Mouse (Mus musculus): ENCODE measurements around the gene Hfe. TPM values are rescaled to one million over a fixed set of nuclear protein-coding genes. Genes with fewer than 3 reads are reported as not detected.
"Not testable (repeated sequence)": the region's sequence is repeated elsewhere in the genome, so short reads cannot be mapped to it uniquely, and the experiment has no call there.

Hfe gene
- polyA plus RNA-seq, 1 experiment from 2014 or later = 3.7 TPM

DNA sequence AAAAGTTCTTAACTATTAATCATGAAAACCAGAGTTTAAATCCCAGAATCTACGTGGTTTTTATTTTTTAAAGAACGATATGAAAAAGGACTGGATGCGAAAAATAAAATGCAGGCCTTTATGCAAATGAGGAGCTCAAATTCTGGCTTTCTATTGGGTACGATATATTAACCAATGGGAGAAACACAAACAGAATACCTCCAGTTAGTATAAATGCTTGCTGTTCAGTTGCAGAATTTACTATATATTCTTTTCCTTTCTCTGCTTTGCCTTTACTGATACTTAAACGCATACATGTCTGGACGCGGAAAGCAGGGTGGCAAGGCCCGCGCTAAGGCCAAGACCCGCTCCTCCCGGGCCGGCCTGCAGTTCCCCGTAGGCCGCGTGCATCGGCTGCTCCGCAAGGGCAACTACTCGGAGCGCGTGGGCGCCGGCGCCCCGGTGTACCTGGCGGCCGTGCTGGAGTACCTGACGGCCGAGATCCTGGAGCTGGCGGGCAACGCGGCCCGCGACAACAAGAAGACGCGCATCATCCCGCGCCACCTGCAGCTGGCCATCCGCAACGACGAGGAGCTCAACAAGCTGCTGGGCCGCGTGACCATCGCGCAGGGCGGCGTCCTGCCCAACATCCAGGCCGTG lies 40.3 kb upstream of the Hfe start, which contains the start of gene Hist1h2ab:
Gene Hist1h2ab (plus strand): TSS at position 288 of the 639 bp plus-strand sequence.
- peak within 1 kb of the TSS; percentile 93 for H3K27ac ChIP-seq (replicated peaks)
- peak within 1 kb of the TSS; percentile 81 for H3K4me2 ChIP-seq
- H3K27me3 ChIP-seq (replicated peaks); H3K9me3 ChIP-seq (replicated peaks); H3K36me3 ChIP-seq: not testable (repeated sequence)
- WGBS = 2% methylated on average over 28 of the region's 47 CpGs
- peak within 1 kb of the TSS; percentile 52 for H3K9ac ChIP-seq (replicated peaks)
- peaks cover 19% of the 10 kb centered on the region for H3K4me1 ChIP-seq
- H3K4me3 ChIP-seq (replicated peaks) = peak within 1 kb of the TSS; percentile 46
- ATAC-seq (ENCODE audit: low FRiP score) = peak; percentile 65

DNA sequence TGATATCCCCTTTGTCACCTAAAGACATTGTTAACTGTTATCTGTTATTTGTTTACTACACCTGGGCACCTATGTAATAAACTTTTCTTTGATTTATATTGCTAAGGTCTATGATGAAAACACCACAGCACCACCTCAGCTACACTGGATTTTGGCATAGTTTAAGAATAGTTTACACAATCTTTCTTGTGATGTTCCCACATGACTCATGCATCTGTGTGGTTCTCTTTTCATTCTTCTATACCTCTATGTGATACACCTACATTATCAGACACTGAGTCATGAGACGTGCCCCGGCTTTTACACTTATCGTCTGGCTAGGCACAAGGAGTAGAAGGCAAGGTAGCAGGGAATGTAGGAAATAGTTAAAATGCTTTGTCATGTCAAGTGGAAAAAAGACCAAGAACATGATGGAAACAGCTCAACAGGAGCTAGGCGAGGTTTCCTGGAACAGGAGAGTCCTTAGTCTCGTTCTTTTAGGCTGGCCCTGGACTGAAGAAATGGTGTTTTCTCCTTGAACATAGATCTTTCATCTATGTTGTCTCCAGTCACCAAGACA lies 39.0 kb upstream of the Hfe start:
- 89% methylated on average over 5 of the region's 5 CpGs for WGBS
- Histone ChIP-seq H3K36me3 (no peaks in the 10 kb centered on the region), H3K27me3 (replicated peaks) (no peaks in the 10 kb centered on the region), H3K9ac (replicated peaks) (no peak overlapping the region), H3K4me3 (replicated peaks) (no peak overlapping the region), H3K9me3 (replicated peaks) (no peaks in the 10 kb centered on the region), H3K27ac (replicated peaks) (peak overlapping the region; percentile 65; the same call in 1 of the 2 replicates), H3K4me1 (peaks cover 25% of the 10 kb centered on the region), H3K4me2 (no peak overlapping the region)
- ATAC-seq (ENCODE audit: low FRiP score) = no peak

DNA sequence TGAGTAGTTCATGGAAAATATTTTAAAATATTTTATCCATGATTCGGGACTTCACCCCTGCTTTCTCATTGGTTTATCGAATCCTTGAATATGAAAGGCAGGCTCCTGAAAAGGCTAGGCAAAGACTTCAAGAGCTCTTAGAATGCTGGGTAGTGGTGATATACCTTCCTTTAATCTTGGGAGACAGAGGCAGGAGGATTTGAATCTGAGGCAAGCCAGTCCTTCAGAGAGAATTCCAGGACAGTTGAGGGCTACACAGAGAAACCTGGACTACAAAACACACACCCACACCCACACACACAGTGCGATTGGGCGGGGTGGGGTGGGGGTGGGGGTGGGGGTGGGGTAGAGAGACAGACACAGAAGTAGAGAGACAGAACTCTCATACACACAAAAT lies 37.2 kb upstream of the Hfe start:
- 2% methylated on average over 4 of the region's 4 CpGs for WGBS
- H3K27me3 ChIP-seq (replicated peaks) = no peaks in the 10 kb centered on the region
- no peak for ATAC-seq (ENCODE audit: low FRiP score)
- peaks cover 25% of the 10 kb centered on the region for H3K4me1 ChIP-seq
- no peak overlapping the region for H3K4me2 ChIP-seq
- H3K27ac ChIP-seq (replicated peaks) = no peak overlapping the region
- H3K9me3 ChIP-seq (replicated peaks) = no peaks in the 10 kb centered on the region
- no peaks in the 10 kb centered on the region for H3K36me3 ChIP-seq
- no peak overlapping the region for H3K9ac ChIP-seq (replicated peaks)
- no peak overlapping the region for H3K4me3 ChIP-seq (replicated peaks)

DNA sequence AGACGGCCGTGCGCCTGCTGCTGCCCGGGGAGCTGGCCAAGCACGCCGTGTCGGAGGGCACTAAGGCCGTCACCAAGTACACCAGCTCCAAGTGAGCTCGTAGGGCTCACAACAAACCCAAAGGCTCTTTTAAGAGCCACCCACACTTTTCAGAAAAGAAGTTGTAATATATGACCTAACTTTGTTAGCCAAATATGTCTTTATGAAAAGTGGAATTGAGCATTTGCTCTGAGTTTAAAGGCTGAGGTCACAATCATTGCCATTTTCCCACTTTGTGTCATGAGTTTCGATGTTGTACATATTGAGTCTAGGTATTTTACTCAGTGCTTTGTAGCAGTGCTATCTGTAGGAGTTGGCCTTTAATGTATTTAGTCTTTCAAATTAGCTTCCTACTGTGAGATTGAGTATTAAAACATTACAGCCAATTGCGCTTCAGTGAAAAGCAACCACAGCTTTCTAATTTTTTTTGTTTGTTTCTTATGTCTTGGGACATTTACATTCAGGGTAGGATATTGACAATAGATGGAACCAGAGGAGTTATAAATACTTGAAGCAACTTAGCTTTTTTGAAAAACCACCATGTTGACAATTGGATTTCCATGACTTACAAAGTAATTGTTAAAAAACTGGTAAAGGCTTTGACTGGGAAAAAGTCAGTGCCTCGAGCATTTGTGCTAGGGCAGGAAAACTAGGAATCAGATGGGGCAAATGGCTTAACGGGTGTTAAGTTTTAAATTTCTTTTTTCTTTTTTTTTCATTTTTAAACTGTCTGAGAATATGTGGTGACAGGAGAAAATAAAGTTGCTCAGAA lies 36.6 kb upstream of the Hfe start:
- Histone ChIP-seq H3K36me3 (no peaks in the 10 kb centered on the region), H3K27ac (replicated peaks) (peak overlapping the region; percentile 96), H3K9me3 (replicated peaks) (no peaks in the 10 kb centered on the region), H3K27me3 (replicated peaks) (no peaks in the 10 kb centered on the region), H3K4me1 (peaks cover 22% of the 10 kb centered on the region), H3K4me2 (peak overlapping the region; percentile 81), H3K4me3 (replicated peaks) (peak overlapping the region; percentile 46), H3K9ac (replicated peaks) (0 out of 2 replicates have a peak overlapping the region, but pooled peaks have one; percentile 29)
- WGBS = 3% methylated on average over 10 of the region's 13 CpGs
- peak; percentile 16; the same call in 1 of the 2 replicates for ATAC-seq (ENCODE audit: low FRiP score)

DNA sequence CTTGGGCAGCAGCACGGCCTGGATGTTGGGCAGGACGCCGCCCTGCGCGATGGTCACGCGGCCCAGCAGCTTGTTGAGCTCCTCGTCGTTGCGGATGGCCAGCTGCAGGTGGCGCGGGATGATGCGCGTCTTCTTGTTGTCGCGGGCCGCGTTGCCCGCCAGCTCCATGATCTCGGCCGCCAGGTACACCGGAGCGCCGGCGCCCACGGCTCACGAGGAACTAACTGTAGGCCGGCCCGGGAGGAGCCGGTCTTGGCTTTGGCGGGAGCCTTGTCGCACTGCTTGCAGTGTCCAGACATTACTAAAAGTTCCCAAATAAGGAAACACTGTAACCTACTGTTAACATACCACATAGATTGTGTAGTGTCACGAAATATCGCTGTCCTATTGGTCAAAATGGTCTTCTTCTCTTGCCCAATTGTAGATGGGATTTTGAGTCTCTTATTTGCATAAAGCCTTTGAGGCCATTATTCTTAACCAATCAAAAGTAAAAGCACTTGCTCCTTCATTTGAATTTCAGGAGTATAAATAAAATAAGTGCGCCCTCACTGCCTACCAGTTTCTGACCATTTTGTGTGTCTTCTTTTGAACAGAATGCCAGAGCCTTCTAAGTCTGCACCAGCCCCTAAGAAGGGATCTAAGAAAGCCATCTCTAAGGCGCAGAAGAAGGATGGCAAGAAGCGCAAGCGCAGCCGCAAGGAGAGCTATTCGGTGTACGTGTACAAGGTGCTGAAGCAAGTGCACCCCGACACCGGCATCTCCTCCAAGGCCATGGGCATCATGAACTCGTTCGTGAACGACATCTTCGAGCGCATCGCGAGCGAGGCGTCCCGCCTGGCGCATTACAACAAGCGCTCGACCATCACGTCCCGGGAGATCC lies 35.8 kb upstream of the Hfe start, which contains the start of gene Hist1h2bb:
Gene Hist1h2bb (plus strand): TSS at position 534 of the 880 bp plus-strand sequence.
- H3K36me3 ChIP-seq; H3K9me3 ChIP-seq (replicated peaks); H3K27me3 ChIP-seq (replicated peaks): not testable (repeated sequence)
- Histone ChIP-seq H3K9ac (replicated peaks) (peak within 1 kb of the TSS; percentile 51), H3K4me1 (peaks cover 18% of the 10 kb centered on the region), H3K27ac (replicated peaks) (peak within 1 kb of the TSS; percentile 96), H3K4me3 (replicated peaks) (peak within 1 kb of the TSS; percentile 46), H3K4me2 (peak within 1 kb of the TSS; percentile 81)
- WGBS = under 1% methylated on average over 42 of the region's 58 CpGs
- peak; percentile 93 for ATAC-seq (ENCODE audit: low FRiP score)

DNA sequence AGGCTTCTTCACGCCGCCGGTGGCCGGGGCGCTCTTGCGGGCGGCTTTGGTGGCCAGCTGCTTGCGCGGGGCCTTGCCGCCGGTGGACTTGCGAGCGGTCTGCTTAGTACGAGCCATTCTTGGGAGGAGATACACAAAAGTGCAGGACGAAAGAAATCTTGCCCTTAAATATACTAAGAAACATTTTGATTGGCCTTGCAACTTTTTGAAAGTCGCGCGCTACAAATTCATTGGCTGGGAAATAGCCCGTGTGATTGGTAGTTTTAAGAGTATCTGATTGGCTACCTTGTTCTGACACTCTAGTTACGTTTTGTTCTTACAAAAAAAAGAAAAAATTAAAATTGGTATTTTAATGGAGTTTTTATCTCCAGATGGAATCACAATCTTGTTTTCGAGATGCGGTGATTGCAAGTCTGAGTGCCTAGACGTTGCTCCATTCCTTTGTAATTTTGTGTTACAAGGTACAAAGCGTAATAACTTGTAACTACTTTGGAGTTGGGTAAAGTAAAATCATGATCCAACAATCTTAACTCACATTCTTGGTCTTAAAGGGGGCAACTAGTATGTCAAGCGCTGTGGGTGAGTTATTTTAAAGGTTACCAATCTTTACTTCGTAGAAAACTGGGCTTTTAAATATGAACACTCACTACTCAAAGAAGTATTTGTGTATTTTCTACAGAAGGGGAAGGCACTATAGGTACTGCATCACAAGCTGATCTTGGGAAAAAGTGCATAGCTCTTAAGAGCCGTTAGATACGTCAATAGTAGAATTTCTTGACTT lies 34.9 kb upstream of the Hfe start, which contains the start of gene Hist1h3c:
Gene Hist1h3c (minus strand): TSS at position 222 of the 781 bp plus-strand sequence.
- Histone ChIP-seq H3K9me3 (replicated peaks) (no peaks in the 10 kb centered on the region), H3K4me3 (replicated peaks) (peak within 1 kb of the TSS; percentile 46), H3K4me1 (peaks cover 16% of the 10 kb centered on the region), H3K27me3 (replicated peaks) (no peaks in the 10 kb centered on the region), H3K4me2 (peak within 1 kb of the TSS; percentile 81), H3K9ac (replicated peaks) (peak within 1 kb of the TSS; percentile 51), H3K27ac (replicated peaks) (peak within 1 kb of the TSS; percentile 96), H3K36me3 (no peaks in the 10 kb centered on the region)
- WGBS = 1% methylated on average over 27 of the region's 28 CpGs
- ATAC-seq (ENCODE audit: low FRiP score) = peak; percentile 81

DNA sequence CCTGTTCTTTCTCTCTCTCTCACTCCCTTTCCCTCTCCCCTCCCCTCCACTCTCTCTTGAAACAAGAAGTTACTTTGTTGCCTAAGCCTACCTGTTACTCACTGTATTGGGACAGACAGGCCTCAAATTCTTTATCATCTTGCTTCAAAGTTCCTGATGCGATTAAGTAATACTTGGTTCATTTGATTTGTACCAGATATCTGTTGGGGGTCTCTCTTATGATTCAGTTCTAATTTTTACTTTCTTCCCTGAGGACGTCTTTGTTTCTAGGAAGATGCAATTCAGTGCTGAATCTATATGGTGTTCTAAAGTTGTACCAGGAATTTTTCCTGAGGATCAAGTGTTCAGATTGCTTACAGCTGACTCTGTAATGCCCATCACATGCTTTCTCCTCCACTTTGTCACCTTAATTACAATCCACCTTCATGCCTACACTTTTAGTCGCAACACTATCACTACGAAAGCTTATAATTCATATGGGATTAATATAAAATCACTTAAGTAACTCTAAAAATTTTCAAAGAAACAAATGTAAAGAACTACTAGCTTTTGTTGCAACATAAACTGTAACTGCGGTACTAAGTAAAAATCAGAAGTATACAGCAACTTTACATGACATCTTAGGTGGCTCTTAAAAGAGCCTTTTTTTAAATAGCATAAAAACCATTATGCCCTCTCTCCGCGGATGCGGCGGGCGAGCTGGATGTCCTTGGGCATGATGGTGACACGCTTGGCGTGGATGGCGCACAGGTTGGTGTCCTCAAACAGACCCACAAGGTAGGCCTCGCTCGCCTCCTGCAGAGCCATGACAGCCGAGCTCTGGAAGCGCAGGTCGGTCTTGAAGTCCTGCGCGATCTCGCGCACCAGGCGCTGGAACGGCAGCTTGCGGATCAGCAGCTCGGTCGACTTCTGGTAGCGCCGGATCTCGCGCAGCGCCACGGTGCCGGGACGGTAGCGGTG lies 34.0 kb upstream of the Hfe start:
- peak overlapping the region; percentile 81 for H3K4me2 ChIP-seq
- H3K27me3 ChIP-seq (replicated peaks) = no peaks in the 10 kb centered on the region

DNA sequence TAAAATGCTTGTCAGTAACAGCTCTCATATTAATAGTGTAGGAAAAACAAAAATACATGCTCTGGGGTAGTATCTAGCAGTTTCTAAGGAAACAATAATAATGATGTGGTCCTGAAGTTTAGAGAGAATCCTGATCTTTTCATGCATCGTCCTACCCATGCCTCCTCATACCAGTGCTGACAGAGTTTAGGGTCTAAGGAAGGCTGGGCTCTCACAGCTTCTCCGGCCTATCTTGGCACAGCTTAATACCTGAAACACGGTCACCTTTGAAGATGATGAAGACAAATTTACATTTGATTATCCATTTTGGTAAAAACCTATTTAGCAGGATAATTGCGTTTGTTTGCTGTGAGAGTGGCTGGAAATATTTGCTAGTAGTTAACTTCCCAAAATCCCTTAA lies 33.3 kb upstream of the Hfe start:
- Histone ChIP-seq H3K4me2 (no peak overlapping the region), H3K4me1 (peaks cover 31% of the 10 kb centered on the region), H3K27ac (replicated peaks) (no peak overlapping the region), H3K27me3 (replicated peaks) (no peaks in the 10 kb centered on the region), H3K4me3 (replicated peaks) (no peak overlapping the region), H3K9me3 (replicated peaks) (no peaks in the 10 kb centered on the region), H3K36me3 (no peaks in the 10 kb centered on the region), H3K9ac (replicated peaks) (no peak overlapping the region)
- ATAC-seq (ENCODE audit: low FRiP score) = no peak
- WGBS = 52% methylated on average over 4 of the region's 4 CpGs

More for the DNA sequence above, 34.0 kb upstream of the Hfe start:
- WGBS = 1% methylated on average over 23 of the region's 36 CpGs
- no peaks in the 10 kb centered on the region for H3K36me3 ChIP-seq
- H3K4me1 ChIP-seq = peaks cover 23% of the 10 kb centered on the region
- no peaks in the 10 kb centered on the region for H3K9me3 ChIP-seq (replicated peaks)
- H3K9ac ChIP-seq (replicated peaks) = no peak overlapping the region
- ATAC-seq (ENCODE audit: low FRiP score) = no peak
- H3K27ac ChIP-seq (replicated peaks) = no peak overlapping the region
- peak overlapping the region; percentile 46 for H3K4me3 ChIP-seq (replicated peaks)

DNA sequence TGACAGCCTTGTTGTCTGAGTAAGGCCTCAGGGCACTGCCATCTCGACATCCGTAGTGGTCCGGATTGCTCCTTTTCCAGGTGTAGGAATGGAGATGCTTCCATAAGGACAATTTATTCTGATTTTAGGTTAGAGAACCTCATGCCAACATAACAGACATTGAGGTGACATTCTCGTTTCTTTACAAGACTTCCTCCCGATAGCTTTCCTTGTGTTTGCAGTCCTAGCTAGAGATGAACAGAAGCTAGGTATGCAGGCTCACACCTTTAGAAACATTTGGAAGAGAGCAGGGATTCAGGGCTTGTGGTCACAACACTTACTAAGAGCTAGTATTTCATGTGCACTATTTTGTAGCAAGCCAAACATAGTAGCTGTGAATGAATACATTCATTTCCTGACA lies 32.6 kb upstream of the Hfe start:
- no peak for ATAC-seq (ENCODE audit: low FRiP score)
- Histone ChIP-seq H3K4me3 (replicated peaks) (no peak overlapping the region), H3K9me3 (replicated peaks) (no peaks in the 10 kb centered on the region), H3K9ac (replicated peaks) (no peak overlapping the region; the same call in 1 of the 2 replicates), H3K4me2 (no peak overlapping the region), H3K36me3 (no peaks in the 10 kb centered on the region), H3K27ac (replicated peaks) (no peak overlapping the region), H3K27me3 (replicated peaks) (no peaks in the 10 kb centered on the region), H3K4me1 (peaks cover 32% of the 10 kb centered on the region)
- WGBS = 84% methylated on average over 5 of the region's 5 CpGs

DNA sequence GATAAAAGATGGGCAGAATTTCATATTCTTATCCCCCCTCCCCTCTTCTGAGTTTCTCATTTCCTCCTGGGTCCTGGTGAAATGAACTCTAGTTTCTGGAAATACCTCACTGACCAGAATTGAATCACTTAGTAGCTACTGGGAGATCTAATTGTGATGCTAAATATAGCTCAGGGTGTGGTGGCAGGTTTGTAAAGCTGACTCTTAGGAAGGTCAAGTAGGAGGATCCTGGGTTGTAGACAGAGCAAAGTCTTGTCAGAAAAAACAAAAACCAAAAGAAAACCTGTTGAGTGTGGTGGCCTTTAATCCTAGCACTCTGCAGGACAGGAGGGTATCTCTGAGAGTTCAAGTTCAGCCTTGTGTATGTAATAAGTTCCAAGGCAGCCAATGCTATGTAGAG lies 31.4 kb upstream of the Hfe start:
- ATAC-seq (ENCODE audit: low FRiP score) = no peak
- no peak overlapping the region for H3K4me3 ChIP-seq (replicated peaks)

More for the DNA sequence above, 31.4 kb upstream of the Hfe start:
- no peaks in the 10 kb centered on the region for H3K27me3 ChIP-seq (replicated peaks)
- no peak overlapping the region for H3K27ac ChIP-seq (replicated peaks)
- H3K4me2 ChIP-seq = no peak overlapping the region
- peaks cover 27% of the 10 kb centered on the region for H3K4me1 ChIP-seq
- no peaks in the 10 kb centered on the region for H3K36me3 ChIP-seq
- H3K9me3 ChIP-seq (replicated peaks) = no peaks in the 10 kb centered on the region
- H3K9ac ChIP-seq (replicated peaks) = no peak overlapping the region

All from neural tube, embryonic 15.5 days (tissue).